Mouse (Mus musculus): ENCODE results near the gene Arf3. TPM values are rescaled to one million over a fixed set of nuclear protein-coding genes. Genes with fewer than 3 reads are reported as not detected.
A peak's percentile ranks its signal among the peaks of the same experiment; 100 is the strongest.

Arf3 gene
- polyA plus RNA-seq, 1 experiment from 2014 or later: 24.5 TPM

DNA sequence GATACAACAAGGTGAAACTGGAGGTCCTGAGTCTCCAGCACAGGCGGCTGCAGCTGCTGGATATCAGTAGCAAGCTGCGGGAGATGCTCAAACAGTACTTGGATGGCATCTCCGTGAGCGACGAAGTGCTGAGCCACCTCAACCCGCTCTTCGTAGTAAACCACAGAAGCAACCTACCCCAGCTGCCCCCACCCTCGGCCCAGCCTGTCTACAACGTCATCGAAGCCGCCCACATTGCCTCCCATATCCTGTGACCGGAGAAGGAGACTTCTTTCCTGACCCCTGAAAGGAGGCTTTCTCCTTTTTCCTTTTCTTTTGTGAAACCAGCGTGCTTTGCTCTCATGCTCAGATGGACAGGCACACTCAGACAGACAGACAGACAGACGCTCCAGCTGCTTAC lies 40.2 kb downstream of the Arf3 start:
- no peaks in the 10 kb centered on the region for H3K9me3 ChIP-seq (replicated peaks; ENCODE audit: control insufficient read depth, low read length)
- H3K4me2 ChIP-seq (ENCODE audit: low read depth, low read length): no peak overlapping the region
- ATAC-seq (replicated peaks; ENCODE audit: insufficient number of reproducible peaks, low FRiP score, low TSS enrichment, low read depth) (no peak), DNase-seq (ENCODE audit: low spot score) (no peak)
- no peak overlapping the region for H3K9ac ChIP-seq (replicated peaks; ENCODE audit: low read length)
- no peaks in the 10 kb centered on the region for H3K36me3 ChIP-seq (replicated peaks; ENCODE audit: control insufficient read depth, insufficient read depth, low read depth, low read length)
- peaks cover 4% of the 10 kb centered on the region; the same call in 1 of the 2 replicates for H3K4me1 ChIP-seq (ENCODE audit: control insufficient read depth, insufficient read depth, low read length)
- no peak overlapping the region for H3K27ac ChIP-seq (replicated peaks; ENCODE audit: low read depth, low read length)
- H3K4me3 ChIP-seq (ENCODE audit: low read depth, low read length): no peak overlapping the region
- WGBS: 58% methylated on average over 14 of the region's 14 CpGs
- H3K27me3 ChIP-seq (ENCODE audit: control insufficient read depth, insufficient read depth, low read length): no peaks in the 10 kb centered on the region

DNA sequence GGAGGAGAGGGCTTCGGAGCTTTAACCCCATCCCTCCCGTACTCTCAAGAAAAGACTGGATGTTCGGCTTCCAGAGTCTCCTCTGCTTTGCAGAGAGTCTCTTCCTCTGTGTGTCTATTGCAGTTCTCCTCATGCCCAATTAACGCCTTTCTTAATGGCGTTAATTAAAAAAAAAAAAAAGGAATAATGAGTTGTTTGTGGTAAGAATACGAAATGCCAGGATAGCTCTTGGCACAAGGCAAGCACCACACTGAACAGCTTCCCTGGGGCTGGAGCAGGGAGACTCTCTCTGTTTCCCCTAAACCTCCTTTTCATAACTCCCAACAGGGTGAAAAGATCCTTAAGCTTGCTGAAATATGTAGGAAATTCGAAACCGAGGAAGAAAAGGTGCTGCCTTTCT lies 40.8 kb downstream of the Arf3 start:
- Histone ChIP-seq H3K4me2 (ENCODE audit: low read depth, low read length) (no peak overlapping the region), H3K9me3 (replicated peaks; ENCODE audit: control insufficient read depth, low read length) (no peaks in the 10 kb centered on the region), H3K36me3 (replicated peaks; ENCODE audit: control insufficient read depth, insufficient read depth, low read depth, low read length) (no peaks in the 10 kb centered on the region), H3K27ac (replicated peaks; ENCODE audit: low read depth, low read length) (no peak overlapping the region), H3K27me3 (ENCODE audit: control insufficient read depth, insufficient read depth, low read length) (no peaks in the 10 kb centered on the region), H3K4me1 (ENCODE audit: control insufficient read depth, insufficient read depth, low read length) (peaks cover 4% of the 10 kb centered on the region; the same call in 1 of the 2 replicates), H3K4me3 (ENCODE audit: low read depth, low read length) (no peak overlapping the region), H3K9ac (replicated peaks; ENCODE audit: low read length) (no peak overlapping the region)
- WGBS: 79% methylated on average over 8 of the region's 8 CpGs
- DNase-seq (ENCODE audit: low spot score) (no peak), ATAC-seq (replicated peaks; ENCODE audit: insufficient number of reproducible peaks, low FRiP score, low TSS enrichment, low read depth) (no peak)

DNA sequence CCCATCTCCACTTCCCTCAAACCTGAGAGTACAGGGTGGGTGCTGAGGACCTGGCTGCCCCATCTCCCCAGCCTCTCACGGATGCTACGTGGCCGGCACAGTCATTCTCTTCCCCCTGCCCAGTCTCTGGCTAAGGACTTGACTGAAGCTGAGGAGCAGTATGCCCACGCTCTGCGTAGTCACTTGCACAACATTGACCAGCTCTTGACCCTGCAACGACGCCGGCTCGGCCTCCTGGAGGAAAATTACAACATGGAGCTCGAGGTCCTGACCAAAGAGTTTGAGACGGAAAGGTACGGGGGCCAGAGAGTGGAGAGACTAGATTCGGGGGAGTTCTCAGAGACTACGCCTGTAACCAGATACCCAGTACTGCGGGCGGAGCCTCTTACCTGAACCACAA lies 45.7 kb downstream of the Arf3 start:
- no peak for DNase-seq (ENCODE audit: low spot score)
- H3K27me3 ChIP-seq (ENCODE audit: control insufficient read depth, insufficient read depth, low read length): no peaks in the 10 kb centered on the region
- no peak overlapping the region; the same call in 1 of the 2 replicates for H3K4me2 ChIP-seq (ENCODE audit: low read depth, low read length)
- no peaks in the 10 kb centered on the region for H3K9me3 ChIP-seq (replicated peaks; ENCODE audit: control insufficient read depth, low read length)
- H3K9ac ChIP-seq (replicated peaks; ENCODE audit: low read length): no peak overlapping the region
- no peak overlapping the region for H3K4me3 ChIP-seq (ENCODE audit: low read depth, low read length)
- WGBS: 61% methylated on average over 16 of the region's 16 CpGs
- no peak for ATAC-seq (replicated peaks; ENCODE audit: insufficient number of reproducible peaks, low FRiP score, low TSS enrichment, low read depth)
- no peak overlapping the region for H3K27ac ChIP-seq (replicated peaks; ENCODE audit: low read depth, low read length)
- H3K4me1 ChIP-seq (ENCODE audit: control insufficient read depth, insufficient read depth, low read length): no peaks in the 10 kb centered on the region
- H3K36me3 ChIP-seq (replicated peaks; ENCODE audit: control insufficient read depth, insufficient read depth, low read depth, low read length): no peaks in the 10 kb centered on the region

DNA sequence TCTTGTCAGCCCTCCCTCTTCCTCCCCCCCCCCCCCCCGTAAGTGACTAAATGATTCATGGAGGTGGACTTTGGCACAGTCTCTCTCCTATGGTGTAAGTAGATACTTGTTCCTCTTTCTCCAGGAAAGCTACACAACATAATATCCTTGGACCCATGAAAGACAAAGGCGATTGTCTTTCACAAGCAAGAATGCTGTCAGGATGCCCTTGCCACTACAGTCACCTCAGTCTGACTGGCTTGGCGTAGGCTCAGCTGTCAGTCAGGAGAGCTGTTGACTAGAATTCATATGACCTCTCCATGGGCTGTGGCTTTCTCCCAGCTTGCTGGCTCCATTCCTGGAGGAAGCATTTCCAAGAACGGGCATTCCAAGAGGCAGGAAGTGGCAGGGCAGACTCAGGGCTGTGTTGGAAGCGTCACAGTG lies 48.8 kb downstream of the Arf3 start:
- ATAC-seq (replicated peaks; ENCODE audit: insufficient number of reproducible peaks, low FRiP score, low TSS enrichment, low read depth) (no peak), DNase-seq (ENCODE audit: low spot score) (no peak)
- Histone ChIP-seq H3K4me1 (ENCODE audit: control insufficient read depth, insufficient read depth, low read length) (no peaks in the 10 kb centered on the region), H3K9me3 (replicated peaks; ENCODE audit: control insufficient read depth, low read length) (no peaks in the 10 kb centered on the region), H3K4me3 (ENCODE audit: low read depth, low read length) (no peak overlapping the region), H3K27ac (replicated peaks; ENCODE audit: low read depth, low read length) (no peak overlapping the region), H3K9ac (replicated peaks; ENCODE audit: low read length) (no peak overlapping the region), H3K4me2 (ENCODE audit: low read depth, low read length) (no peak overlapping the region), H3K27me3 (ENCODE audit: control insufficient read depth, insufficient read depth, low read length) (no peaks in the 10 kb centered on the region), H3K36me3 (replicated peaks; ENCODE audit: control insufficient read depth, insufficient read depth, low read depth, low read length) (no peaks in the 10 kb centered on the region)
- 79% methylated on average over 5 of the region's 5 CpGs for WGBS

DNA sequence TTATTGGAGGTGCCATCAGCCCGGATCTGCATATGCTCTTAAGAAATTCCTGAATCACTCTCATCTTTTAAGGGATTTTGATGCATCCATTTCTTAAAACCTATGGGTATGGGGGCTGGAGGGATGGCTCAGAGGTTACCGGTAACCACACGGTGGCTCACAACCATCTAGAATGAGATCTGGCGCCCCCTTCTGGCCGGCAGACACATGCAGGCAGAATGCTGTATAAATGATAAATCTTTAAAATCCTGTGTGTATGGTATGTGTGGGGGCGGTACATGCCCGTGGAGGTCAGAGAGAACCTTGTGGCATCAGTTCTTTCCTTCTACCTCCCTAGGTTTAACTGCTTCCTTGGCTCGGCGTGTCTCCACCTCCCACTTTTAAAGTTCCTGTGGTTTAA lies 52.6 kb downstream of the Arf3 start:
- no peaks in the 10 kb centered on the region for H3K27me3 ChIP-seq (ENCODE audit: control insufficient read depth, insufficient read depth, low read length)
- no peak overlapping the region for H3K9ac ChIP-seq (replicated peaks; ENCODE audit: low read length)
- no peaks in the 10 kb centered on the region for H3K4me1 ChIP-seq (ENCODE audit: control insufficient read depth, insufficient read depth, low read length)
- no peak overlapping the region for H3K27ac ChIP-seq (replicated peaks; ENCODE audit: low read depth, low read length)
- ATAC-seq (replicated peaks; ENCODE audit: insufficient number of reproducible peaks, low FRiP score, low TSS enrichment, low read depth): no peak
- DNase-seq (ENCODE audit: low spot score): peak; percentile 74
- H3K36me3 ChIP-seq (replicated peaks; ENCODE audit: control insufficient read depth, insufficient read depth, low read depth, low read length): no peaks in the 10 kb centered on the region
- 17% methylated on average over 9 of the region's 9 CpGs for WGBS
- no peaks in the 10 kb centered on the region for H3K9me3 ChIP-seq (replicated peaks; ENCODE audit: control insufficient read depth, low read length)
- H3K4me3 ChIP-seq (ENCODE audit: low read depth, low read length): no peak overlapping the region
- H3K4me2 ChIP-seq (ENCODE audit: low read depth, low read length): no peak overlapping the region

DNA sequence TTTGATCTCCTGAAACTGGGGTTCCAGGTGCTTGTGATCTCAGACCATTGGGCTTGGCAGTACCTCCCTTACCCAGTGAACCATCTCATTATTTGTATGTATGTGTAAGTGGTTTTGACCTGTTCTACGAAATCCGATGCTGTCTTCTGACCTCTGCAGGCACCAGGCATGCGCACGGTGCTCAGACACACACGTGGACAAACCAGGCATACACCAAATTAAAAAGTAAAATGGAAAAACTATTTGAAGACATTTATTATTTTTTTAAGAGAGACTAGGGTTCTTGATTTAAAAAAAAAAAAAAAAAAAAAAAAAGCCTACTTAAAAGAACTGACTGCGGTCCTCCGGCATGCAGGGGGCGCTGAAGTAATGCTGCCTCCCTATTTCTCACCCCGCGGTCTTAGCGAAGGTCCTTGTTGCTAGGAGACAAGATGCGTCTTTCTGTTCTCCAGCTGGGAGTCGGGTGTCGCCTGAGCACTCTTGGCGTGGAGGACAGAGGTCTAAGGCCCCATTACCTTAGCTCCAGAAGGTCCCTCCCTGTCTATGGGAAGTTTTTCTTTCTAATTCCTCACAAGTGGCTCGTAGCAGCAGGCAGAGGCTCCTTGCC lies 55.1 kb downstream of the Arf3 start, which contains the start of gene Ccdc65:
TSS of gene Ccdc65 (plus strand) at position 442 of the 607 bp plus-strand sequence.
- H3K9ac ChIP-seq (replicated peaks; ENCODE audit: low read length): no peak within 1 kb of the TSS
- H3K9me3 ChIP-seq (replicated peaks; ENCODE audit: control insufficient read depth, low read length): no peaks in the 10 kb centered on the region
- no peaks in the 10 kb centered on the region for H3K4me1 ChIP-seq (ENCODE audit: control insufficient read depth, insufficient read depth, low read length)
- H3K4me3 ChIP-seq (ENCODE audit: low read depth, low read length): peak within 1 kb of the TSS; percentile 21; the same call in 1 of the 2 replicates
- H3K4me2 ChIP-seq (ENCODE audit: low read depth, low read length): peak within 1 kb of the TSS; percentile 39
- peak; percentile 92 for DNase-seq (ENCODE audit: low spot score)
- H3K36me3 ChIP-seq (replicated peaks; ENCODE audit: control insufficient read depth, insufficient read depth, low read depth, low read length): no peaks in the 10 kb centered on the region
- no peak within 1 kb of the TSS for H3K27ac ChIP-seq (replicated peaks; ENCODE audit: low read depth, low read length)
- no peaks in the 10 kb centered on the region; the same call in 1 of the 2 replicates for H3K27me3 ChIP-seq (ENCODE audit: control insufficient read depth, insufficient read depth, low read length)
- ATAC-seq (replicated peaks; ENCODE audit: insufficient number of reproducible peaks, low FRiP score, low TSS enrichment, low read depth): 0 out of 2 replicates have a peak, but pooled peaks have one; percentile 61
- WGBS: 19% methylated on average over 16 of the region's 16 CpGs

DNA sequence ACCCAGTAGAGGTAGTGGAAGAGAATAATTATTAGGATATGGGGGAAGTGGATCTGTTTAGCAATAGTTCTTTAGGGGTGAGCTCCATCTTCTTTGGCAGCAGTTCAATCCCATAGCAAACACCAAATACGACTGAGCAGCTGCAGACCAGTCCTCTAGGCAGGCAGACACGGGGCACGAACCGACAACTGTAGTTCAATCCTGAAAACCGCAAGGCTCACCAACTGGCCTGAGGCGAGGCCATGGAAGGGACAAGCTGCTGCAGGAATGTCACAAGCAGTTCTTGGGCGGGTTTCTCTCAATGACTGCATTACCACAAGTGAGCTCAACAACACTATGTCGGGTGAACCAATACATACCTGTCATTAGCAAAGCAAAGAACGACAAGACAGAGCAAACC lies 58.7 kb downstream of the Arf3 start:
- Histone ChIP-seq H3K4me2 (ENCODE audit: low read depth, low read length) (no peak overlapping the region), H3K4me3 (ENCODE audit: low read depth, low read length) (no peak overlapping the region), H3K27me3 (ENCODE audit: control insufficient read depth, insufficient read depth, low read length) (peaks cover 13% of the 10 kb centered on the region), H3K36me3 (replicated peaks; ENCODE audit: control insufficient read depth, insufficient read depth, low read depth, low read length) (no peaks in the 10 kb centered on the region), H3K9me3 (replicated peaks; ENCODE audit: control insufficient read depth, low read length) (no peaks in the 10 kb centered on the region), H3K27ac (replicated peaks; ENCODE audit: low read depth, low read length) (no peak overlapping the region), H3K4me1 (ENCODE audit: control insufficient read depth, insufficient read depth, low read length) (no peaks in the 10 kb centered on the region), H3K9ac (replicated peaks; ENCODE audit: low read length) (no peak overlapping the region)
- ATAC-seq (replicated peaks; ENCODE audit: insufficient number of reproducible peaks, low FRiP score, low TSS enrichment, low read depth) (no peak), DNase-seq (ENCODE audit: low spot score) (no peak)
- WGBS: 64% methylated on average over 9 of the region's 9 CpGs

DNA sequence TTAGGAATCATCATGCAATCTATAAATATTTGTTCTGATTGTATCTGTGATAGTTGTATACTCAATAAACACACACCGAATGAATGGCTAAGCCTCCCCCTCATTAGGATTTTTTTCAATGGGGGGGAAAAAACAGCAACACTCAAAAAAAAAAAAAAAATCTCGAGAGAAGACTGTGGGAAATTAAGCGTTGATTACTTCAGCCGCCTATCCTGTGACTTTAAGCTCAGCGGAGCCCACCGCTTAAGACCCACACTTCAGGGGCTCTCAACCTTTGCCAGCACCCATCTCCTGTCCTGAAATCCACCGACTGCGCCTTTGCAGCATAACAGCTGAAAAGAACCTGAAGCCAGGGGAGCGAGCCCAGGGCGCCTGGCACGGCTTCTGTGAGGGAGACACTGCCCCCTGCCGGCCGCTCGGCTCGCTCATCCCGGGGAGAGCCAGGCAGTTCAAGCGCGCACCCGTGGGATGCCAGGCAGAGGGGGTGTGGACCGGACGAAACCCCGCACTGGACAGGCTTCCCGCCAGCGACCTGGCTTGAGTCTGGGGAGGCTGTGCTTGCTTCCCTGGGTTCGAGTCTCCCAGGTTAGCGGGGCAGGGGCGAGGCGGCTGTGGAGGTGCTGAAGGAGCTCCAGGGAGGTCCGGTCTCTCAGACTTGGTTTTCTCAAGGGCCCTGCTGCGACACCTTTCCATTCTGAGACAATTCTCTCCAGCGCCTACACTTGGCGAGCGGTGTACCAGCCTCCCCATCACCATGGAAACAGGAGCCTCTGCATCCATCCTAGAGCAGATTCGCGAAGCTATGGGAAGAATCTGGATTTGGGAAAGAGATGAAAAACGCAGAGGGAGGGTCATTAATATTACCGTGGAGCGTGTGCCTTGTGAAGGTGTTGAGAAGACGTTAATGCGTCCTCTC lies 63.6 kb downstream of the Arf3 start:
- Histone ChIP-seq H3K9me3 (replicated peaks; ENCODE audit: control insufficient read depth, low read length) (no peaks in the 10 kb centered on the region), H3K36me3 (replicated peaks; ENCODE audit: control insufficient read depth, insufficient read depth, low read depth, low read length) (no peaks in the 10 kb centered on the region), H3K9ac (replicated peaks; ENCODE audit: low read length) (0 out of 2 replicates have a peak overlapping the region, but pooled peaks have one; percentile 22), H3K27me3 (ENCODE audit: control insufficient read depth, insufficient read depth, low read length) (peaks cover 13% of the 10 kb centered on the region), H3K4me2 (ENCODE audit: low read depth, low read length) (peak overlapping the region; percentile 71), H3K4me1 (ENCODE audit: control insufficient read depth, insufficient read depth, low read length) (no peaks in the 10 kb centered on the region), H3K27ac (replicated peaks; ENCODE audit: low read depth, low read length) (no peak overlapping the region), H3K4me3 (ENCODE audit: low read depth, low read length) (peak overlapping the region; percentile 24)
- WGBS: 5% methylated on average over 40 of the region's 40 CpGs
- peak; percentile 51 for ATAC-seq (replicated peaks; ENCODE audit: insufficient number of reproducible peaks, low FRiP score, low TSS enrichment, low read depth)
- DNase-seq (ENCODE audit: low spot score): peak; percentile 90
